In genomic region chr1:57408994-57409393, GRCm38 (mm10) we compare ENCODE assay signal across 14 mouse cellular contexts. TPM values are rescaled to one million over a fixed set of nuclear protein-coding genes. Genes with fewer than 3 reads are reported as not detected.
DNase-seq lines count a peak whose midpoint lies in the region; ATAC-seq and TF ChIP-seq lines count a peak whose summit lies in the region.
"Had no signal": no experiment of that assay in that cellular context is flagged by ENCODE, and none has a peak within 500 bp of the region (broad histone marks: within the 10 kb centered on the region; RNA-seq: fewer than 3 reads in every experiment).

No protein-coding gene starts in this region.

- H3K27me3 ChIP-seq in intestine, embryonic 14.5 days (replicated peaks; ENCODE audit: control insufficient read depth, insufficient read depth, low read length), result no peaks in the 10 kb centered on the region
- no peaks in the 10 kb centered on the region for H3K27me3 ChIP-seq in intestine, embryonic 16.5 days (replicated peaks; ENCODE audit: control insufficient read depth, insufficient read depth, low read length)
- H3K27me3 ChIP-seq in lung, embryonic 15.5 days, result no peaks in the 10 kb centered on the region
- H3K27me3 ChIP-seq in embryonic facial prominence, embryonic 14.5 days (replicated peaks; ENCODE audit: control insufficient read depth, insufficient read depth, low read length), result no peaks in the 10 kb centered on the region
- H3K27me3 ChIP-seq in limb, embryonic 13.5 days, result no peaks in the 10 kb centered on the region
- H3K27me3 ChIP-seq in thymus, adult 2 months (ENCODE audit: control insufficient read depth, insufficient read depth, low read length), result no peaks in the 10 kb centered on the region
- H3K27me3 ChIP-seq: heart, embryonic 12.5 days had no signal

- no peak for TF ChIP-seq CTCF in thymus, adult 2 months (IDR thresholded peaks at IDR 0.05; ENCODE audit: borderline replicate concordance, control insufficient read depth, extremely low read depth, insufficient read depth, low read length, poor library complexity)

- H3K4me3 ChIP-seq in intestine, embryonic 14.5 days (ENCODE audit: low read depth, low read length), result no peak overlapping the region
- no peak overlapping the region for H3K4me3 ChIP-seq in intestine, embryonic 16.5 days (ENCODE audit: low read length)
- no peak overlapping the region for H3K4me3 ChIP-seq in lung, embryonic 15.5 days
- H3K4me3 ChIP-seq in embryonic facial prominence, embryonic 14.5 days (ENCODE audit: low read depth, low read length), result no peak overlapping the region
- no peak overlapping the region for H3K4me3 ChIP-seq in limb, embryonic 13.5 days
- H3K4me3 ChIP-seq in thymus, adult 2 months (ENCODE audit: control insufficient read depth, insufficient read depth, low read length), result no peak overlapping the region
- H3K4me3 ChIP-seq: heart, embryonic 12.5 days had no signal

- ATAC-seq in intestine, embryonic 14.5 days (replicated peaks; ENCODE audit: low FRiP score, low TSS enrichment, low read depth), result no peak
- no peak for ATAC-seq in intestine, embryonic 16.5 days
- no peak for ATAC-seq in lung, embryonic 15.5 days (ENCODE audit: borderline replicate concordance, extremely low read depth, low FRiP score, low TSS enrichment)
- ATAC-seq in embryonic facial prominence, embryonic 14.5 days (ENCODE audit: low read depth), result no peak
- ATAC-seq in limb, embryonic 13.5 days (ENCODE audit: low FRiP score, low read depth), result no peak
- ATAC-seq: forebrain, embryonic 14.5 days had no signal

- no peak for DNase-seq in intestine, embryonic 14.5 days (ENCODE audit: low spot score)
- no peak for DNase-seq in lung, adult 18-20 months
- DNase-seq in embryonic facial prominence, embryonic 14.5 days (ENCODE audit: low spot score), result no peak
- DNase-seq in thymus, adult 2 months, result no peak
- DNase-seq: cerebellum, adult 9-11 months; gastrocnemius, postnatal 36 days; kidney, adult 2 months; right cerebral cortex, postnatal 14 days; thymus, postnatal 25 days had no signal

- no peak overlapping the region for H3K27ac ChIP-seq in intestine, embryonic 14.5 days (ENCODE audit: low read depth)
- no peak overlapping the region for H3K27ac ChIP-seq in intestine, embryonic 16.5 days (ENCODE audit: low read length)
- no peak overlapping the region for H3K27ac ChIP-seq in lung, embryonic 15.5 days
- H3K27ac ChIP-seq in embryonic facial prominence, embryonic 14.5 days (replicated peaks; ENCODE audit: low read depth, low read length), result no peak overlapping the region
- H3K27ac ChIP-seq in limb, embryonic 13.5 days, result no peak overlapping the region
- no peak overlapping the region for H3K27ac ChIP-seq in thymus, adult 2 months (ENCODE audit: control insufficient read depth, insufficient read depth, low read length)

- H3K4me2 ChIP-seq in intestine, embryonic 14.5 days (ENCODE audit: low read length), result peak overlapping the region; percentile 86
- no peak overlapping the region for H3K4me2 ChIP-seq in intestine, embryonic 16.5 days (ENCODE audit: low read depth, low read length)
- peak overlapping the region; percentile 57; the same call in 1 of the 2 replicates for H3K4me2 ChIP-seq in lung, embryonic 15.5 days
- H3K4me2 ChIP-seq in embryonic facial prominence, embryonic 14.5 days (ENCODE audit: low read depth, low read length), result peak overlapping the region; percentile 25
- H3K4me2 ChIP-seq in limb, embryonic 13.5 days (replicated peaks), result peak overlapping the region; percentile 85

- no peak for TF ChIP-seq POLR2A in thymus, adult 2 months (IDR thresholded peaks at IDR 0.05; ENCODE audit: control insufficient read depth, extremely low read depth, insufficient read depth, low read length, poor library complexity)

- peaks cover 22% of the 10 kb centered on the region for H3K4me1 ChIP-seq in intestine, embryonic 14.5 days (replicated peaks; ENCODE audit: control insufficient read depth, insufficient read depth, low read length)
- peaks cover 14% of the 10 kb centered on the region for H3K4me1 ChIP-seq in intestine, embryonic 16.5 days (ENCODE audit: control insufficient read depth, insufficient read depth, low read length)
- peaks cover 25% of the 10 kb centered on the region for H3K4me1 ChIP-seq in lung, embryonic 15.5 days
- peaks cover 28% of the 10 kb centered on the region for H3K4me1 ChIP-seq in embryonic facial prominence, embryonic 14.5 days (ENCODE audit: control insufficient read depth, insufficient read depth, low read length)
- H3K4me1 ChIP-seq in limb, embryonic 13.5 days, result peaks cover 26% of the 10 kb centered on the region
- peaks cover 6% of the 10 kb centered on the region; the same call in 1 of the 2 replicates for H3K4me1 ChIP-seq in thymus, adult 2 months (replicated peaks; ENCODE audit: control insufficient read depth, insufficient read depth, low read length)

- no peak overlapping the region for H3K9ac ChIP-seq in intestine, embryonic 14.5 days (ENCODE audit: low read length)
- H3K9ac ChIP-seq in intestine, embryonic 16.5 days (ENCODE audit: low read depth, low read length), result no peak overlapping the region
- H3K9ac ChIP-seq in lung, embryonic 15.5 days, result no peak overlapping the region
- no peak overlapping the region for H3K9ac ChIP-seq in embryonic facial prominence, embryonic 14.5 days (ENCODE audit: low read depth, low read length)
- H3K9ac ChIP-seq in limb, embryonic 13.5 days, result no peak overlapping the region
- H3K9ac ChIP-seq: heart, embryonic 12.5 days had no signal

- H3K36me3 ChIP-seq in intestine, embryonic 14.5 days (ENCODE audit: control insufficient read depth, insufficient read depth, low read length), result peaks cover 36% of the 10 kb centered on the region
- peaks cover 3% of the 10 kb centered on the region; the same call in 1 of the 2 replicates for H3K36me3 ChIP-seq in intestine, embryonic 16.5 days (ENCODE audit: control insufficient read depth, insufficient read depth, low read length)
- H3K36me3 ChIP-seq in lung, embryonic 15.5 days, result peaks cover 21% of the 10 kb centered on the region
- peaks cover 36% of the 10 kb centered on the region for H3K36me3 ChIP-seq in embryonic facial prominence, embryonic 14.5 days (ENCODE audit: control insufficient read depth, insufficient read depth, low read length)
- H3K36me3 ChIP-seq in limb, embryonic 13.5 days, result peaks cover 25% of the 10 kb centered on the region
- H3K36me3 ChIP-seq in thymus, adult 2 months (ENCODE audit: control insufficient read depth, insufficient read depth, low read length), result peaks cover 24% of the 10 kb centered on the region

- WGBS in intestine, embryonic 14.5 days, result 78% methylated on average over 2 of the region's 2 CpGs
- 88% methylated on average over 2 of the region's 2 CpGs for WGBS in intestine, embryonic 16.5 days
- 75% methylated on average over 2 of the region's 2 CpGs for WGBS in lung, embryonic 15.5 days
- WGBS in embryonic facial prominence, embryonic 14.5 days, result 87% methylated on average over 2 of the region's 2 CpGs
- 92% methylated on average over 2 of the region's 2 CpGs for WGBS in limb, embryonic 13.5 days
- WGBS in thymus, adult 2 months, result 97% methylated on average over 2 of the region's 2 CpGs

- no peaks in the 10 kb centered on the region for H3K9me3 ChIP-seq in intestine, embryonic 14.5 days (ENCODE audit: control insufficient read depth, low read length)
- no peaks in the 10 kb centered on the region for H3K9me3 ChIP-seq in intestine, embryonic 16.5 days (ENCODE audit: control insufficient read depth, low read length)
- H3K9me3 ChIP-seq in lung, embryonic 15.5 days, result no peaks in the 10 kb centered on the region
- H3K9me3 ChIP-seq in embryonic facial prominence, embryonic 14.5 days (ENCODE audit: control insufficient read depth, low read length), result no peaks in the 10 kb centered on the region
- H3K9me3 ChIP-seq in limb, embryonic 13.5 days, result no peaks in the 10 kb centered on the region
- H3K9me3 ChIP-seq: heart, embryonic 12.5 days had no signal

RNA-seq across cellular contexts. Expression of gene Tyw5, which starts 2.1 kb away (rescaled TPM):
- 25.7 and 27.3 TPM in 2 replicates for polyA plus RNA-seq in intestine, embryonic 14.5 days (2014; fragmentation: Nextera tagmentation; extraction: Ambion mirVana)
- 19.4 and 20.0 TPM in 2 replicates for polyA plus RNA-seq in intestine, embryonic 16.5 days (2015; fragmentation: Nextera tagmentation; extraction: Ambion mirVana)
- polyA plus RNA-seq in lung, embryonic 15.5 days (2015; fragmentation: Nextera tagmentation; extraction: Ambion mirVana), result 32.4 and 36.3 TPM in 2 replicates
- 21.7 and 25.8 TPM in 2 replicates for polyA plus RNA-seq in embryonic facial prominence, embryonic 14.5 days (2014; fragmentation: Nextera tagmentation; extraction: Ambion mirVana)
- polyA plus RNA-seq in limb, embryonic 13.5 days (2015; fragmentation: Nextera tagmentation; extraction: Ambion mirVana), result 32.6 and 33.0 TPM in 2 replicates
- polyA plus RNA-seq in thymus, adult 2 months (2012; rRNA removed), result 6.5 and 8.5 TPM in 2 replicates

RNA-seq across cellular contexts. Expression of gene Maip1, which starts 2.9 kb away (rescaled TPM):
- polyA plus RNA-seq in intestine, embryonic 14.5 days (2014; fragmentation: Nextera tagmentation; extraction: Ambion mirVana), result 17.8 and 18.1 TPM in 2 replicates
- polyA plus RNA-seq in intestine, embryonic 16.5 days (2015; fragmentation: Nextera tagmentation; extraction: Ambion mirVana), result 16.1 and 18.4 TPM in 2 replicates
- 17.2 and 17.8 TPM in 2 replicates for polyA plus RNA-seq in lung, embryonic 15.5 days (2015; fragmentation: Nextera tagmentation; extraction: Ambion mirVana)
- 16.0 and 16.8 TPM in 2 replicates for polyA plus RNA-seq in embryonic facial prominence, embryonic 14.5 days (2014; fragmentation: Nextera tagmentation; extraction: Ambion mirVana)
- polyA plus RNA-seq in limb, embryonic 13.5 days (2015; fragmentation: Nextera tagmentation; extraction: Ambion mirVana), result 19.1 and 20.6 TPM in 2 replicates
- polyA plus RNA-seq in thymus, adult 2 months (2012; rRNA removed), result 7.1 and 7.4 TPM in 2 replicates

RNA-seq across cellular contexts. Expression of gene 1700066M21Rik, which starts 31.6 kb away (rescaled TPM):
- polyA plus RNA-seq in intestine, embryonic 14.5 days (2014; fragmentation: Nextera tagmentation; extraction: Ambion mirVana), result 11.6 and 13.4 TPM in 2 replicates
- 10.9 and 11.5 TPM in 2 replicates for polyA plus RNA-seq in intestine, embryonic 16.5 days (2015; fragmentation: Nextera tagmentation; extraction: Ambion mirVana)
- 13.4 and 14.9 TPM in 2 replicates for polyA plus RNA-seq in lung, embryonic 15.5 days (2015; fragmentation: Nextera tagmentation; extraction: Ambion mirVana)
- 19.3 and 20.9 TPM in 2 replicates for polyA plus RNA-seq in embryonic facial prominence, embryonic 14.5 days (2014; fragmentation: Nextera tagmentation; extraction: Ambion mirVana)
- polyA plus RNA-seq in limb, embryonic 13.5 days (2015; fragmentation: Nextera tagmentation; extraction: Ambion mirVana), result 11.7 and 12.9 TPM in 2 replicates
- 22.9 and 47.3 TPM in 2 replicates for polyA plus RNA-seq in thymus, adult 2 months (2012; rRNA removed)
